Mouse (Mus musculus): ENCODE data around the gene Tgif1. TPM values are rescaled to one million over a fixed set of nuclear protein-coding genes. Genes with fewer than 3 reads are reported as not detected.

Gene Tgif1
- polyA plus RNA-seq, 1 experiment, result 20.7 TPM

DNA sequence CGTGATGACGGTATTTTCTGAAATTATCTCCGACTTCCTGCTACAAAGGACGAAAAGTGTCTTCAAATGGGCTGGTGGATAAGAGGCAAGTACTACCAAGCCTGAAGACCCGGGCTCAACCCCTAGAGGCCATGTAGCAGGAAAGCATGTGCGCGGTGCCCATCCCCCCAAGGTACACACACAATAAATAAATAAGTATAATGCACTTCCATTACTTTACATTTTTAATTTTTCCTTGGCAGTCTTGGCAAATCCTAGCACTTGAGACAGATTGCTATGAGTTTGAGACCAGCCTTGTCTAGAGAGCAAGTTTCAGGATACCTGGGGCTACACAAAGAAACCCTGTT, 20.4 kb upstream of the Tgif1 start:
- H3K27me3 ChIP-seq (replicated peaks; ENCODE audit: control insufficient read depth, insufficient read depth, low read length), result no peaks in the 10 kb centered on the region
- DNase-seq, result no peak
- no peak overlapping the region for H3K4me3 ChIP-seq (ENCODE audit: insufficient read depth, low read depth, low read length)
- H3K4me1 ChIP-seq (ENCODE audit: control insufficient read depth, insufficient read depth, low read length), result no peaks in the 10 kb centered on the region; the same call in 1 of the 2 replicates
- TF ChIP-seq CTCF (conservative IDR thresholded peaks at IDR 0.05; ENCODE audit: insufficient read depth, insufficient read length, low read depth, low read length) (no peak), POLR2A (IDR thresholded peaks at IDR 0.05; ENCODE audit: low read depth, low read length) (no peak)
- no peak overlapping the region for H3K27ac ChIP-seq (ENCODE audit: insufficient read depth, low read depth, low read length)
- H3K36me3 ChIP-seq (ENCODE audit: control insufficient read depth, insufficient read depth, low read length), result no peaks in the 10 kb centered on the region
- 50% methylated on average over 7 of the region's 7 CpGs for WGBS

DNA sequence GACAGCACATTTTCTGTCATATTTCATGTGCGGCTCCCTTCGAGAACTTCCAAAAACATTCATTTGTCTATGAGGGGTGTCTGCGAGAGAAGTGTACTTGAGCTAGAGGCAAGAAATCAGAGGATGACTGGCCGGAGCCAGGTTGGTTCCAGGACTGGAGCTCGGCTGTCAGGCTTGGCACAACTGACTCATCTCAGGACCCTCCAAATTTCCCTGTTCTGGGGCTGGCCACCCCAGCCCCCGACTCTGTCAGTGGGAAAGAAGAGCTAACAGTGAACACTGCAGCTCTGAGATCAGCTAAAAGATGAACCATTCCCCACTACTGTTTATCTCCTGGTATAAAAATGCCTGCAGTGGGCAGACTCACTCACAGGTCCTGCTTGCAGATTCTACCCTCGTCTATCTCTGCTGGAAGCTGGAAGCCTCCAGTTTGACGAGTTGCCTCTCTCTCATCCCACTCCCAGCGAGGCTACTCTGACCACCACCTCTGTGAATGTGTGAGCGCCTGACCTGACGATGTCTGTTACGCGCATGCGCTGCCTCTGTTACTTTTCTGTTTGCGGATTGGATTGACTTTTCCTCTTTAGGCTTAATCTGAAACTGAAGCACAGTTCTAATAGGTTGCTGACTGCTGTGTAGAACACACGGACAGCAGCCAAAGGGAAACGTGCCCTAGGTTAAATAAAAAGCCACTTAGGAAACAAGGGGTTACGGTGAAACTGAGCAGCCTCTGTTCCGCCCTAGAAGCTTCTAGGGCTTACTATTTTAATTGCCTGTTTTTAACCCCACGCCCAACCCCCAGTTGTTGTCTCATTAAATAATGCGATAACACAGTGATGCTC, 19.8 kb upstream of the Tgif1 start:
- no peaks in the 10 kb centered on the region for H3K27me3 ChIP-seq (replicated peaks; ENCODE audit: control insufficient read depth, insufficient read depth, low read length)
- H3K36me3 ChIP-seq (ENCODE audit: control insufficient read depth, insufficient read depth, low read length), result no peaks in the 10 kb centered on the region
- 50% methylated on average over 21 of the region's 21 CpGs for WGBS
- no peak overlapping the region for H3K27ac ChIP-seq (ENCODE audit: insufficient read depth, low read depth, low read length)
- DNase-seq, result no peak
- no peak for TF ChIP-seq POLR2A (IDR thresholded peaks at IDR 0.05; ENCODE audit: low read depth, low read length)
- no peak for TF ChIP-seq CTCF (conservative IDR thresholded peaks at IDR 0.05; ENCODE audit: insufficient read depth, insufficient read length, low read depth, low read length)
- no peaks in the 10 kb centered on the region; the same call in 1 of the 2 replicates for H3K4me1 ChIP-seq (ENCODE audit: control insufficient read depth, insufficient read depth, low read length)
- H3K4me3 ChIP-seq (ENCODE audit: insufficient read depth, low read depth, low read length), result no peak overlapping the region

DNA sequence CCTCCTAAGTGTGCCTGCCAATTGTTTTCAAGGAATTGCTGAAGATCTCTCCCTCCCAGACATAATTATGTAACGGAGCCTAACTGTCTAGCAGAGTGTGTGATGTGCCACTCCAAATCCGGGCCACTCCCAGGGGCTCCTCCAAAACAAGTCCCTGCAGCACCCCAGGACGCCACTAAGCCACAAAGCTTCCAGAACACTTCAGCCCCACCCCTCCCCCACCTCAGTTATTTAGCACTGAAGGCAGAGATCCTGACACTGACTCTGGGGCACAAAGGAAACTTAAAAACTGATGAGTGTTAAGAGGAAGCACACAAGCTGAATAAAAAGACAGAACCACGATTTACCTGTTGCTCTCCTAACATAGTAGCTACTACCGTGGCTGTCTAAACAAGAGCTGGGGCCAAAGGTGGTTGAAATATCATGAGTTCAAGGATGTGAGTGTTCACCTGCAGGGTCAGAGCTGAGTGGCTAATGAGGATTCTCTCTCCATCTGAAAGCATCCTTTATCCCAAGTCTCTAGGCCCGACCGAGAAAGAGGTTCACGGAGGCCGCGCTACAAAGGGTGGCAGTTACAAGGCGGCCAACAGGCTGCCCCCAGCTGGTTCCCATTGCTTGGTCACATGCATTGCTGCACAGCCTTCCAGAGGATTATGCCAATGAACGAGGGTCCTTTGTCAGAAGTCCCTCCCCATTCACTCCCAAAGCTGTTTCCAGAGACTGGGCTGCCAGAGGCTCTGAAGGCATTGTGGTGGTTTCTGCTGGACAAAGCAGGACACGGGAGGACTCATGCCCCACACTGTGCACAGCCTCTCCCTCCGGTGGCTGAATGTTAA, 19.0 kb upstream of the Tgif1 start:
- Histone ChIP-seq H3K27ac (ENCODE audit: insufficient read depth, low read depth, low read length) (no peak overlapping the region), H3K4me3 (ENCODE audit: insufficient read depth, low read depth, low read length) (no peak overlapping the region), H3K36me3 (ENCODE audit: control insufficient read depth, insufficient read depth, low read length) (no peaks in the 10 kb centered on the region), H3K27me3 (replicated peaks; ENCODE audit: control insufficient read depth, insufficient read depth, low read length) (no peaks in the 10 kb centered on the region), H3K4me1 (ENCODE audit: control insufficient read depth, insufficient read depth, low read length) (no peaks in the 10 kb centered on the region; the same call in 1 of the 2 replicates)
- TF ChIP-seq CTCF (conservative IDR thresholded peaks at IDR 0.05; ENCODE audit: insufficient read depth, insufficient read length, low read depth, low read length) (no peak), POLR2A (IDR thresholded peaks at IDR 0.05; ENCODE audit: low read depth, low read length) (no peak)
- WGBS, result 55% methylated on average over 14 of the region's 14 CpGs
- no peak for DNase-seq

DNA sequence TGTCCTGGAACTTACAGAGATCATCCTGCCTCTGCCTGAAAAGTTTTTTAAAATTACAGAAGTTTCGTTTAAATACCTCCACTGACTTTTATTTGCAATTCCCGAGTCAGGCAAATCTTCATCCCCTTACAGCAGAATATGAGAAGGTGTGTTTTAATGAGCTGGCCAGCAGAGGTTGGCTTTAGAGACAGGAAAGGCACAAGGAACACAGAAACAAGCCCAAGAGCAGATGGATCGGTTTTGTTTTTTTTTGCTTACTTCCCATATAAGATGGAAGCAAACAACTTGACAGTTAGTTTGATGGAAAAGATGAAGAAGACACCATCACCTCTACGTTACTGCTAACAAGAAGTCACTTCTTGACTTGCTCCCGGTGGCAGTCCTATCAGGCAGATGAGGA, 18.3 kb upstream of the Tgif1 start:
- H3K27ac ChIP-seq (ENCODE audit: insufficient read depth, low read depth, low read length), result no peak overlapping the region
- no peak for TF ChIP-seq CTCF (conservative IDR thresholded peaks at IDR 0.05; ENCODE audit: insufficient read depth, insufficient read length, low read depth, low read length)
- TF ChIP-seq POLR2A (IDR thresholded peaks at IDR 0.05; ENCODE audit: low read depth, low read length), result no peak
- no peaks in the 10 kb centered on the region for H3K27me3 ChIP-seq (replicated peaks; ENCODE audit: control insufficient read depth, insufficient read depth, low read length)
- WGBS, result 73% methylated on average over 5 of the region's 5 CpGs
- no peak overlapping the region for H3K4me3 ChIP-seq (ENCODE audit: insufficient read depth, low read depth, low read length)
- H3K36me3 ChIP-seq (ENCODE audit: control insufficient read depth, insufficient read depth, low read length), result no peaks in the 10 kb centered on the region
- DNase-seq, result no peak
- no peaks in the 10 kb centered on the region; the same call in 1 of the 2 replicates for H3K4me1 ChIP-seq (ENCODE audit: control insufficient read depth, insufficient read depth, low read length)

DNA sequence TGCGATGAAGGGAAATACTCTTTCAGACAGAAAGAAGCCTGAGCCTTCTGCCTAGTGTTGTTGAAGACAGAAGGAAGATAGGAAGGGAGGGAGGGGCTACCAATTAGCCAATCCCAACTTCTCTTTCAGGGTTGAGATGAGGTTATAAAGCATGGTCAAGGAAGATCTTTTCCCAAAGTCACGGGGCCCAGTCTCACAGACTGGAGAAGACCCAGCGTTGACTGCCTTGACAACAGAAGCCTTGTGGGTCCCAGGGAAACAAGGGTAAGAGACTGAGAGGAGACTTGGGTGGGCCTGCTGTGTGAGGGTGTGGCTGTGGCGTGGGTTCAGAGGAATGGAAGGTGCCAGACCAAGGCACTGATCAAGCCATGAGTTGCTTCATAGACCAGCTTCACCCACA, 17.2 kb upstream of the Tgif1 start:
- no peak for DNase-seq
- TF ChIP-seq CTCF (conservative IDR thresholded peaks at IDR 0.05; ENCODE audit: insufficient read depth, insufficient read length, low read depth, low read length), result no peak
- no peak for TF ChIP-seq POLR2A (IDR thresholded peaks at IDR 0.05; ENCODE audit: low read depth, low read length)

DNA sequence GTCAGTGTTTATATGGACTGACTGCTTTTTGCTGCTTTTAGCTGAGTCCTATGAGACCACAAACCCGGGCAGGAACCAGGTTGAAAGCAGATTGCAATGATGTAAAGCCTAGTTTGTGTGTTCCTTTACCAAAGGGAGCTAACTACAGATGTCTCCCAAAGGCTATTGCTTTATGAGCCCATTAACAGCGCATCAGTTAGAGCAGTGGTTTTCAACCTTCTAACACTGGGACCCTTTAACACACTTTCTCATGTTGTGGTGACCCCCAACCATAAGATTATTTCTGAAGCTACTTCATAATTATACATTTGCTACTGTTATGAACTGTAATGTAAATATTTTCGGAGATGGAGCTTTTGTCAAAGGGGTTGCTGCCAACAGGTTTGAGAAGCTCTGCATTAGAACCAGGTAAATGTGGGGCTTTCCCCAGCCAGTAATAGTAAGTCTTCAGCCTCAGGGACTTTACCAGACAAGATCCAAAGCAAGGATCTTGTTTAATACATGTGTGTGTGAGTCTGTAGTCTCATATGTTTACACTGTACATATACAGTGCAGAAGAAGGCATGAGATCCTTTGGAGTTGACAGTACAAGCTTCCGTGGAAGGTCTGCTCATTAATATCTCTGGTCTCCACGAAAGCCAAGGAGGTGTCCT, 15.4 kb upstream of the Tgif1 start:
- Histone ChIP-seq H3K36me3 (ENCODE audit: control insufficient read depth, insufficient read depth, low read length) (no peaks in the 10 kb centered on the region), H3K27ac (ENCODE audit: insufficient read depth, low read depth, low read length) (no peak overlapping the region), H3K27me3 (replicated peaks; ENCODE audit: control insufficient read depth, insufficient read depth, low read length) (no peaks in the 10 kb centered on the region), H3K4me3 (ENCODE audit: insufficient read depth, low read depth, low read length) (no peak overlapping the region), H3K4me1 (ENCODE audit: control insufficient read depth, insufficient read depth, low read length) (no peaks in the 10 kb centered on the region; the same call in 1 of the 2 replicates)
- no peak for DNase-seq
- TF ChIP-seq CTCF (conservative IDR thresholded peaks at IDR 0.05; ENCODE audit: insufficient read depth, insufficient read length, low read depth, low read length), result no peak
- 77% methylated on average over 5 of the region's 5 CpGs for WGBS

More for the DNA sequence above, 17.2 kb upstream of the Tgif1 start:
- H3K4me1 ChIP-seq (ENCODE audit: control insufficient read depth, insufficient read depth, low read length), result no peaks in the 10 kb centered on the region; the same call in 1 of the 2 replicates
- H3K27ac ChIP-seq (ENCODE audit: insufficient read depth, low read depth, low read length), result no peak overlapping the region
- WGBS, result 95% methylated on average over 4 of the region's 4 CpGs
- no peaks in the 10 kb centered on the region for H3K27me3 ChIP-seq (replicated peaks; ENCODE audit: control insufficient read depth, insufficient read depth, low read length)
- no peak overlapping the region for H3K4me3 ChIP-seq (ENCODE audit: insufficient read depth, low read depth, low read length)
- H3K36me3 ChIP-seq (ENCODE audit: control insufficient read depth, insufficient read depth, low read length), result no peaks in the 10 kb centered on the region

All from kidney, adult 2 months (tissue).